Mouse (Mus musculus): ENCODE measurements around the gene Btbd9.

Btbd9 gene

GRCm38 (mm10) chr17:30388817-30389216, 187.5 kb downstream of the Btbd9 start:
- no peak for DNase-seq (ENCODE audit: low read depth)

GRCm38 (mm10) chr17:30388391-30388790, 187.9 kb downstream of the Btbd9 start:
- no peak for DNase-seq (ENCODE audit: low read depth)

- no peak for DNase-seq (ENCODE audit: low read depth)
These were observed 190.0 kb downstream of the Btbd9 start for GRCm38 (mm10) chr17:30386241-30386640.

GRCm38 (mm10) chr17:30383649-30384048, 192.6 kb downstream of the Btbd9 start:
- DNase-seq (ENCODE audit: low read depth), result no peak

GRCm38 (mm10) chr17:30378221-30379010, 197.9 kb downstream of the Btbd9 start:
- no peak for DNase-seq (ENCODE audit: low read depth)

- no peak for DNase-seq (ENCODE audit: low read depth)
These were observed 198.5 kb downstream of the Btbd9 start for GRCm38 (mm10) chr17:30377754-30378153.

GRCm38 (mm10) chr17:30375107-30375506, 201.2 kb downstream of the Btbd9 start:
- DNase-seq (ENCODE audit: low read depth), result no peak

- no peak for DNase-seq (ENCODE audit: low read depth)
These were observed 207.7 kb downstream of the Btbd9 start for GRCm38 (mm10) chr17:30368559-30368958.

- no peak for DNase-seq (ENCODE audit: low read depth)
These were observed 211.6 kb downstream of the Btbd9 start for GRCm38 (mm10) chr17:30364701-30365100.

GRCm38 (mm10) chr17:30363365-30363764, 212.9 kb downstream of the Btbd9 start:
- no peak for DNase-seq (ENCODE audit: low read depth)

GRCm38 (mm10) chr17:30360654-30361053, 215.6 kb downstream of the Btbd9 start:
- no peak for DNase-seq (ENCODE audit: low read depth)

- DNase-seq (ENCODE audit: low read depth), result no peak
These were observed 216.9 kb downstream of the Btbd9 start for GRCm38 (mm10) chr17:30359392-30359791.

GRCm38 (mm10) chr17:30355431-30355830, 220.9 kb downstream of the Btbd9 start:
- no peak for DNase-seq (ENCODE audit: low read depth)

GRCm38 (mm10) chr17:30354381-30354780, 221.9 kb downstream of the Btbd9 start:
- no peak for DNase-seq (ENCODE audit: low read depth)

- DNase-seq (ENCODE audit: low read depth), result no peak
These were observed 228.3 kb downstream of the Btbd9 start for GRCm38 (mm10) chr17:30348031-30348430.

GRCm38 (mm10) chr17:30347101-30347613, 229.1 kb downstream of the Btbd9 start:
- DNase-seq (ENCODE audit: low read depth), result no peak

GRCm38 (mm10) chr17:30345008-30345407, 231.3 kb downstream of the Btbd9 start:
- DNase-seq (ENCODE audit: low read depth), result no peak

- no peak for DNase-seq (ENCODE audit: low read depth)
These were observed 232.4 kb downstream of the Btbd9 start for GRCm38 (mm10) chr17:30343701-30344473.

GRCm38 (mm10) chr17:30341556-30341955, 234.7 kb downstream of the Btbd9 start:
- no peak for DNase-seq (ENCODE audit: low read depth)

GRCm38 (mm10) chr17:30340495-30341126, 235.7 kb downstream of the Btbd9 start:
- DNase-seq (ENCODE audit: low read depth), result no peak

- no peak for DNase-seq (ENCODE audit: low read depth)
These were observed 237.0 kb downstream of the Btbd9 start for GRCm38 (mm10) chr17:30339317-30339716.

- no peak for DNase-seq (ENCODE audit: low read depth)
These were observed 239.5 kb downstream of the Btbd9 start for GRCm38 (mm10) chr17:30336816-30337215.

- DNase-seq (ENCODE audit: low read depth), result no peak
These were observed 240.0 kb downstream of the Btbd9 start for GRCm38 (mm10) chr17:30336280-30336679.
